Mouse (Mus musculus) heart, embryonic 13.5 days (tissue): ENCODE data around the gene Scamp2. TPM values are rescaled to one million over a fixed set of nuclear protein-coding genes. Genes with fewer than 3 reads are reported as not detected.

Experiments used
- ATAC-seq: fragments of 200-750 bp; cut with Nextera tagmentation; 2 replicates; pipeline ENCODE4 v1.8.0; 2017; ENCODE audit warnings: moderate TSS enrichment; ENCODE audit not compliant: insufficient number of reproducible peaks, low FRiP score, low TSS enrichment; ENCODE audit errors: extremely low read depth
- H3K27ac ChIP-seq: fragments of 300-500 bp; sonication (generic); replicated peaks from 2 replicates; pipeline ENCODE4 v1.5.1; 2015; ENCODE audit warnings: moderate library complexity, mild to moderate bottlenecking, inconsistent platforms
- H3K27me3 ChIP-seq: fragments of 300-500 bp; sonication (generic); replicated peaks from 2 replicates; pipeline ENCODE4 v1.6.1; 2015; ENCODE audit warnings: mild to moderate bottlenecking, inconsistent platforms
- H3K36me3 ChIP-seq: fragments of 300-500 bp; sonication (generic); 2 replicates; pipeline ENCODE4 v1.6.1; 2015; ENCODE audit warnings: mild to moderate bottlenecking, inconsistent platforms
- H3K4me1 ChIP-seq: fragments of 300-500 bp; sonication (generic); 2 replicates; pipeline ENCODE4 v1.6.1; 2015; ENCODE audit warnings: inconsistent platforms
- H3K4me2 ChIP-seq: fragments of 300-500 bp; sonication (generic); 2 replicates; pipeline ENCODE4 v1.6.1; 2015; ENCODE audit warnings: inconsistent platforms, mild to moderate bottlenecking, moderate library complexity
- H3K4me3 ChIP-seq: fragments of 300-500 bp; sonication (generic); 2 replicates; pipeline ENCODE4 v1.5.1; 2015; ENCODE audit warnings: moderate library complexity, mild to moderate bottlenecking, inconsistent platforms
- H3K9ac ChIP-seq: fragments of 300-500 bp; sonication (generic); 2 replicates; pipeline ENCODE4 v1.6.1; 2015; ENCODE audit warnings: inconsistent platforms, mild to moderate bottlenecking, moderate library complexity
- H3K9me3 ChIP-seq: fragments of 300-500 bp; sonication (generic); 2 replicates; pipeline ENCODE4 v1.6.1; 2016; ENCODE audit warnings: inconsistent platforms
- WGBS: fragments of 180-500 bp; shearing (Covaris S2); methylation state at CpG from one replicate; pipeline ENCODE4 v1.1.7; 2015; ENCODE audit warnings: mixed read lengths; 5-methylcytosine and 5-hydroxymethylcytosine counted together
- polyA plus RNA-seq: library from polyadenylated mRNA; unstranded; fragments of >200 nt; fragmentation: Nextera tagmentation; extraction: Ambion mirVana; gene quantifications from 2 replicates; pipeline ENCODE4 v1.2.1, GENCODE M21; 2015

Gene Scamp2
- polyA plus RNA-seq, 1 experiment from 2014 or later, result 52.4 TPM

GRCm38 (mm10) chr9:57552139-57552887 lies 8.4 kb upstream of the Scamp2 start, which contains the start of gene Mpi:
Gene Mpi (minus strand): TSS chr9:57552763.
- H3K36me3 ChIP-seq, result peaks cover 34% of the 10 kb centered on the region
- no peak for ATAC-seq
- peak within 1 kb of the TSS; percentile 83 for H3K4me2 ChIP-seq
- peaks cover 53% of the 10 kb centered on the region for H3K4me1 ChIP-seq
- H3K4me3 ChIP-seq, result peak within 1 kb of the TSS; percentile 75
- WGBS, result under 1% methylated on average over 28 of the region's 28 CpGs
- no peaks in the 10 kb centered on the region for H3K9me3 ChIP-seq
- H3K27me3 ChIP-seq, result no peaks in the 10 kb centered on the region
- H3K27ac ChIP-seq, result peak within 1 kb of the TSS; percentile 21; the same call in 1 of the 2 replicates
- peak within 1 kb of the TSS; percentile 91 for H3K9ac ChIP-seq

- H3K27me3 ChIP-seq, result no peaks in the 10 kb centered on the region
- no peak overlapping the region for H3K4me3 ChIP-seq
- H3K4me2 ChIP-seq, result 0 out of 2 replicates have a peak overlapping the region, but pooled peaks have one; percentile 83
- peaks cover 26% of the 10 kb centered on the region for H3K36me3 ChIP-seq
- no peak overlapping the region for H3K27ac ChIP-seq
- H3K4me1 ChIP-seq, result peaks cover 45% of the 10 kb centered on the region
- H3K9me3 ChIP-seq, result no peaks in the 10 kb centered on the region
- H3K9ac ChIP-seq, result no peak overlapping the region
- 73% methylated on average over 11 of the region's 11 CpGs for WGBS
- ATAC-seq, result no peak
Observed at GRCm38 (mm10) chr9:57553119-57553518, 7.6 kb upstream of the Scamp2 start.

DNA sequence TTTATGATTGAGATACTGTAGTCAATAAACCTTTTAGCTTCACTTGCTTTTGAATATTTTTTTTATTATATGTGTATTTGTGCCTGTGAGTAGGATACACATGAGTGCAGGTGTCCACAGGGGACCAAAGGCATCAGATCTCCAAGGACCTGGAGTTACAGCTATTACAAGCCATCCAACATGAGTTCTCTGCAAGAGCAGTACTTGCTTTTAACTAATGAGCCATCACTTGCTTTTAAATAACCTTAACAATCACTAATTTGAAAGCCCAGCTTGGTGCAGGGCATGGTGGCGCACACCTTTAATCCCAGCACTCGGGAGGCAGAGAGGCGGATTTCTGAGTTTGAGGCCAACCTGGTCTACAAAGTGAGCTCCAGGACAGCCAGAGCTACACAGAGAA lies 6.0 kb upstream of the Scamp2 start:
- 62% methylated on average over 3 of the region's 3 CpGs for WGBS
- H3K4me2 ChIP-seq, result no peak overlapping the region
- no peak overlapping the region for H3K4me3 ChIP-seq
- no peak overlapping the region for H3K9ac ChIP-seq
- H3K4me1 ChIP-seq, result peaks cover 28% of the 10 kb centered on the region
- no peaks in the 10 kb centered on the region for H3K27me3 ChIP-seq
- no peak for ATAC-seq
- H3K27ac ChIP-seq, result no peak overlapping the region
- peaks cover 9% of the 10 kb centered on the region for H3K36me3 ChIP-seq
- H3K9me3 ChIP-seq, result no peaks in the 10 kb centered on the region

- 76% methylated on average over 3 of the region's 3 CpGs for WGBS
- H3K9me3 ChIP-seq, result no peaks in the 10 kb centered on the region
- H3K27ac ChIP-seq, result no peak overlapping the region
- peaks cover 20% of the 10 kb centered on the region for H3K4me1 ChIP-seq
- H3K4me2 ChIP-seq, result no peak overlapping the region
- no peak overlapping the region for H3K4me3 ChIP-seq
- no peak overlapping the region for H3K9ac ChIP-seq
- H3K27me3 ChIP-seq, result no peaks in the 10 kb centered on the region
- ATAC-seq, result no peak
- H3K36me3 ChIP-seq, result no peaks in the 10 kb centered on the region
Observed at GRCm38 (mm10) chr9:57557215-57557614, 3.5 kb upstream of the Scamp2 start.

GRCm38 (mm10) chr9:57558625-57559024 lies 2.1 kb upstream of the Scamp2 start:
- H3K4me1 ChIP-seq, result peaks cover 29% of the 10 kb centered on the region
- H3K4me2 ChIP-seq, result no peak overlapping the region
- H3K4me3 ChIP-seq, result no peak overlapping the region
- H3K27ac ChIP-seq, result no peak overlapping the region
- no peak overlapping the region for H3K9ac ChIP-seq
- H3K9me3 ChIP-seq, result no peaks in the 10 kb centered on the region
- H3K36me3 ChIP-seq, result no peaks in the 10 kb centered on the region
- ATAC-seq, result no peak
- no peaks in the 10 kb centered on the region for H3K27me3 ChIP-seq
- 78% methylated on average over 4 of the region's 4 CpGs for WGBS

DNA sequence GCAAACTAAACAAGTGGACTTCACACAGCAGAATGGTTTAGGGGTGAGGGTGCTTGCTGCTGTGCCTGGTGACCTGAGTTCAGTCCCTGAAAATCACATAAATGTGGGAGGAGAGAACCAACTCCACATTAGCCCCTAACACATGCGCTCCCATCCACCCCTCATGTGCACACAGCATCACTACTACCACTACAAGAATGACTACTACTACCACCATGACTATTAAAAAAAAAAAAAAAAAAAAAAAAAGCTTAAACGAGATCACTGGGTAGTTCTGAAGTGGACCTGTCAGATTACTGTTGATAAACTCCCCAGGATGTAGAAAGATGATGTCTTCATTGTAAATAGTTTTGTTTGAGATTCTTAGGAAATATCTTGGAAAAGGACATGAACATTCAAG lies 1.2 kb upstream of the Scamp2 start:
- Histone ChIP-seq H3K4me3 (no peak overlapping the region), H3K27me3 (no peaks in the 10 kb centered on the region), H3K4me2 (no peak overlapping the region), H3K9me3 (no peaks in the 10 kb centered on the region), H3K36me3 (no peaks in the 10 kb centered on the region), H3K4me1 (peaks cover 32% of the 10 kb centered on the region), H3K9ac (no peak overlapping the region), H3K27ac (no peak overlapping the region)
- no peak for ATAC-seq
- whole genome bisulfite sequencing, result 54% methylated on average over 2 of the region's 2 CpGs

GRCm38 (mm10) chr9:57560263-57560662 lies 480 bp upstream of the Scamp2 start:
- Histone ChIP-seq H3K27me3 (no peaks in the 10 kb centered on the region), H3K9me3 (no peaks in the 10 kb centered on the region), H3K27ac (peak overlapping the region; percentile 74), H3K4me3 (peak overlapping the region; percentile 80), H3K9ac (peak overlapping the region; percentile 88), H3K36me3 (no peaks in the 10 kb centered on the region), H3K4me1 (peaks cover 33% of the 10 kb centered on the region), H3K4me2 (peak overlapping the region; percentile 94)
- 25% methylated on average over 7 of the region's 7 CpGs for WGBS
- no peak for ATAC-seq

DNA sequence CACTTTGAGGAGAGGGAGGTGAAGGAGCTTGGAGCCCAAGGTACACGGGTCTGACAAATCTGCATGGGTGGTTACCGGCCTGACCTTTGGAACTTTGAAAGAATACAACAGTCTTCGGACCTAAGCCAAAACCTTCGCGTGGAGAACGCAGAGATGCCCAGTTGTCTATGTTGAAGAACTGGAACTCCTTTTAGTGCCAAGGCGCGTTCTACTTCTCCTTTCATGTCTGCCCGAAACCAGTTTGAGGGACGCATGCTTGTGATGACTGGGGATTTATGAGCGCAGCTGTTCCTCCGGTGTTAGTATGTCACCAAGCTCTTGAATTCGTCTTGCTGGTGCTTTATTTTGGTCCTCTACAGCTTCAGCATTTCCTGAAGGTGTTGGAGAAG lies 962 bp downstream of the Scamp2 start:
- H3K4me2 ChIP-seq, result peak overlapping the region; percentile 94
- peak overlapping the region; percentile 80 for H3K4me3 ChIP-seq
- WGBS, result 79% methylated on average over 13 of the region's 13 CpGs
- ATAC-seq, result no peak
- H3K36me3 ChIP-seq, result no peaks in the 10 kb centered on the region
- no peaks in the 10 kb centered on the region for H3K27me3 ChIP-seq
- H3K27ac ChIP-seq, result 0 out of 2 replicates have a peak overlapping the region, but pooled peaks have one; percentile 15
- H3K4me1 ChIP-seq, result peaks cover 45% of the 10 kb centered on the region
- H3K9me3 ChIP-seq, result no peaks in the 10 kb centered on the region
- peak overlapping the region; percentile 88 for H3K9ac ChIP-seq

DNA sequence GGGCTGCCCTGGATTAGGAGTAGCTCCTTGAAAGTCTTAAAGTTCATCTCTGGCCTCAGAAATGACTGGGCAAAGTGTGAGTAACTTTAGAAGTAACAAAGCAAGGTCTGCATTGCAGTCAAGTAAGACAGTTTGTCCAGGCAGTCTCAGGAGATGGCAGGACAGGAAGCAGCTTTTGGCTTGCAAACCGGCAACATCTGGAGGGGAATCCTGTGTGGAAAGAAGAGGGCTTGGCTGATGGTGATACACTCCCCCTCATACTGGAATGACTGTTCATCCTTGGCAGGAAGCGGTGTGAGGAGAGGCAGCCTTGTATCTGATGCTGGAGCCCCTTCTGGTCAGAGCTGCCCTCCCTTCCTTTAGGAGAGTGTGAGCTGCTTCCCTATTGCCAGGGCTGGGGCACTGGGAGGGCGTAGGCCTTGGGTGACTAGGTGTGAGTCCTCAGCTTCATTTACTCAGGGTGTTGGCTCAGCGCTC lies 2.2 kb downstream of the Scamp2 start:
- Histone ChIP-seq H3K4me2 (peak overlapping the region; percentile 94), H3K4me1 (peaks cover 49% of the 10 kb centered on the region), H3K27ac (peak overlapping the region; percentile 61), H3K27me3 (no peaks in the 10 kb centered on the region), H3K9me3 (no peaks in the 10 kb centered on the region), H3K36me3 (no peaks in the 10 kb centered on the region), H3K4me3 (no peak overlapping the region), H3K9ac (peak overlapping the region; percentile 65)
- no peak for ATAC-seq
- 52% methylated on average over 4 of the region's 4 CpGs for WGBS

DNA sequence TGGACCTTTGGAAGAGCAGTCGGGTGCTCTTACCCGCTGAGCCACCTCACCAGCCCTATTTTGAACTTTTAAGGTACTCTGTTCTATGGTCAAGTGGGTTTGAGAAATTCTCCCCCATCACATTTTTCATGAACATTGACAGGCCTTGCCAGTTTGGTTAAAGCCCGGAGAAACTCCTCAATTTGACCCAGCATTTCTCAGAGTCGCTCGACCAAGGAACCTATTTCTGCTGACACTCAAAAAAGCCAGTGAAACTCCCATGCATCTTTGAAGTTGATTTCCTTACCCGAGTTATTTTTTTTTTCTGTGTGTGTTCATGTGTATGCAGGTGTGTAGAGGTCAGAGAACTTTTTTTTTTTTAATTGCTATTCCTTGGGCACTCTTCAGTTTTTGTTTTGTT lies 3.9 kb downstream of the Scamp2 start:
- WGBS, result 87% methylated on average over 6 of the region's 6 CpGs
- no peaks in the 10 kb centered on the region for H3K27me3 ChIP-seq
- H3K36me3 ChIP-seq, result peaks cover 16% of the 10 kb centered on the region
- H3K27ac ChIP-seq, result no peak overlapping the region
- no peaks in the 10 kb centered on the region for H3K9me3 ChIP-seq
- H3K4me1 ChIP-seq, result peaks cover 49% of the 10 kb centered on the region
- no peak for ATAC-seq
- no peak overlapping the region for H3K4me2 ChIP-seq
- H3K4me3 ChIP-seq, result no peak overlapping the region
- H3K9ac ChIP-seq, result no peak overlapping the region

DNA sequence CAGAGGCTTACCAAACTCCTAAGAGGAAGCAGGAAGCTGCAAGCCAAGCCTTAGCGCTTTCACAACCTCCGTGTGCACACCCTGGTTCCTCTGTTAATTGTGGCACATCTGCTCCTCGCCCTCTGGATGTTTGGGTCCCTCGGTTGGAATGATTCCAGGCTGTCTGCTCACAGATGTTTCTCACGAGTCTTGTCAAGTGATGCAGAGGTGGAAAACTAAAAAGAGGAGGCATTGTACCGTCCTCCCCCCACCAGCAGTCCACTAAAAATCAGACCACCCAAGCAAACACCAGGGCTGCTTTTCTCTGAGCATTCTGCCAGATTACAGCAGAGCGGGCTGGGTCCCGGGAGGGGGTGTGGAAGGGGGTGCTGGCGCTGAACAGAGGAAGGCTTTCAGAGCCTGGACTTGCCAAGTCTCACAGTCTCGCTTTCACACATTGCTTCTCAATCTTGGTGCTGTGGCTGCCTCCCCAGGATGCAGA lies 5.0 kb downstream of the Scamp2 start:
- 0 out of 2 replicates have a peak overlapping the region, but pooled peaks have one; percentile 14 for H3K27ac ChIP-seq
- peak overlapping the region; percentile 62 for H3K9ac ChIP-seq
- no peaks in the 10 kb centered on the region for H3K27me3 ChIP-seq
- peaks cover 28% of the 10 kb centered on the region for H3K36me3 ChIP-seq
- H3K9me3 ChIP-seq, result no peaks in the 10 kb centered on the region
- no peak overlapping the region for H3K4me3 ChIP-seq
- WGBS, result 32% methylated on average over 10 of the region's 10 CpGs
- peaks cover 44% of the 10 kb centered on the region for H3K4me1 ChIP-seq
- peak overlapping the region; percentile 27 for H3K4me2 ChIP-seq
- no peak for ATAC-seq

DNA sequence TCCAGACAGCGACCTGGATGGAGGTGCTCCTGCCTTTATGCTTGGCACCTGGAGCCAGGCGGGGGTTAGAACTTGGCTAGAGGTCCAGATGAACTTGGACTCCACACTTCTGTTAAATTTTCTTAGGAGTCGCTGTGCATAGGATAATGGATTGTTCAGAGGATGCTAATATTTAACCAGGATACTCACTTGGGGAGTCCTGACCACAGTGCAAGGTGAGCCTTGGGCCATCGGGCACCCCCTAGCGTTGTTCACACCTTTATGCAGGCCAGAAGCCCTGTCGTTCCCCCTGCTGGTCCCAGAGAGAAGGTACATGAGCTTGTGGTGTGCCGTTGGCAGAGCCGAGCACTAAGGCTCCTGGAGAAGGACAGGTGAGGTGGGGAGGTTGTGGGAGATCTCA lies 6.1 kb downstream of the Scamp2 start:
- Histone ChIP-seq H3K9ac (no peak overlapping the region), H3K4me3 (no peak overlapping the region), H3K4me1 (peaks cover 37% of the 10 kb centered on the region), H3K4me2 (no peak overlapping the region), H3K36me3 (peaks cover 37% of the 10 kb centered on the region), H3K9me3 (no peaks in the 10 kb centered on the region), H3K27me3 (no peaks in the 10 kb centered on the region), H3K27ac (no peak overlapping the region)
- ATAC-seq, result no peak
- WGBS, result 53% methylated on average over 8 of the region's 8 CpGs
